Mouse (Mus musculus) heart, postnatal 0 days (tissue): ENCODE results near the gene Gm4303.
"Not testable (repeated sequence)": the region's sequence is repeated elsewhere in the genome, so short reads cannot be mapped to it uniquely, and the experiment has no call there.

Source experiments
- CTCF ChIP-seq: IDR thresholded peaks from 2 replicates; pipeline ENCODE4 v1.5.1; 2016; ENCODE audit warnings: antibody characterized with exemption, control low read depth, low read depth
- EP300 ChIP-seq: IDR thresholded peaks from 2 replicates; pipeline ENCODE4 v1.6.1; 2016; ENCODE audit warnings: antibody characterized with exemption, low read depth

- not testable (repeated sequence) for TF ChIP-seq EP300, CTCF
These were observed 10.4 kb upstream of the Gm4303 start, which contains the start of gene Gm4301 for GRCm38 (mm10) chr10:100335376-100335775.
